Mouse (Mus musculus) heart, embryonic 16.5 days (tissue): ENCODE measurements around the gene Tmem50b. TPM values are rescaled to one million over a fixed set of nuclear protein-coding genes. Genes with fewer than 3 reads are reported as not detected.
A peak's percentile ranks its signal among the peaks of the same experiment; 100 is the strongest.

Experiments used
- ATAC-seq: fragments of 200-750 bp; cut with Nextera tagmentation; replicated peaks from 2 replicates; pipeline ENCODE4 v1.8.0; 2017; ENCODE audit warnings: moderate number of reproducible peaks; ENCODE audit not compliant: insufficient read depth, low FRiP score; ENCODE audit errors: extremely low read depth
- H3K27ac ChIP-seq: fragments of 300-500 bp; sonication (generic); 2 replicates; pipeline ENCODE4 v1.5.1; 2014; ENCODE audit warnings: mild to moderate bottlenecking, low read length, control low read depth, moderate library complexity
- H3K27me3 ChIP-seq: fragments of 300-500 bp; sonication (generic); 2 replicates; pipeline ENCODE4 v1.6.1; 2014; ENCODE audit warnings: low read length, mixed read lengths; ENCODE audit not compliant: control insufficient read depth, insufficient read depth
- H3K36me3 ChIP-seq: fragments of 300-500 bp; sonication (generic); 2 replicates; pipeline ENCODE4 v1.6.1; 2014; ENCODE audit not compliant: control insufficient read depth, insufficient read depth
- H3K4me1 ChIP-seq: fragments of 300-500 bp; sonication (generic); 2 replicates; pipeline ENCODE4 v1.6.1; 2014; ENCODE audit warnings: low read length, mixed read lengths; ENCODE audit not compliant: control insufficient read depth, insufficient read depth
- H3K4me2 ChIP-seq: fragments of 300-500 bp; sonication (generic); 2 replicates; pipeline ENCODE4 v1.6.1; 2014; ENCODE audit warnings: low read depth, mild to moderate bottlenecking, control low read depth, low read length
- H3K4me3 ChIP-seq: fragments of 300-500 bp; sonication (generic); 2 replicates; pipeline ENCODE4 v1.5.1; 2014; ENCODE audit warnings: mild to moderate bottlenecking, control low read depth, low read length
- H3K9ac ChIP-seq: fragments of 300-500 bp; sonication (generic); 2 replicates; pipeline ENCODE4 v1.6.1; 2014; ENCODE audit warnings: low read length, control low read depth
- H3K9me3 ChIP-seq: fragments of 300-500 bp; sonication (generic); replicated peaks from 2 replicates; pipeline ENCODE4 v1.6.1; 2016; ENCODE audit warnings: low read length; ENCODE audit not compliant: control insufficient read depth
- WGBS: fragments of 180-500 bp; shearing (Covaris S2); extraction: QIAGEN DNeasy Blood & Tissue Kit; methylation state at CpG from one replicate; pipeline ENCODE4 v1.1.7; 2014; 5-methylcytosine and 5-hydroxymethylcytosine counted together
- polyA plus RNA-seq: library from polyadenylated mRNA; unstranded; fragments of >200 nt; fragmentation: Nextera tagmentation; extraction: Ambion mirVana; gene quantifications from 2 replicates; pipeline ENCODE4 v1.2.1, GENCODE M21; 2015

The Tmem50b gene
- polyA plus RNA-seq, 1 experiment from 2014 or later: 74.5 TPM

DNA sequence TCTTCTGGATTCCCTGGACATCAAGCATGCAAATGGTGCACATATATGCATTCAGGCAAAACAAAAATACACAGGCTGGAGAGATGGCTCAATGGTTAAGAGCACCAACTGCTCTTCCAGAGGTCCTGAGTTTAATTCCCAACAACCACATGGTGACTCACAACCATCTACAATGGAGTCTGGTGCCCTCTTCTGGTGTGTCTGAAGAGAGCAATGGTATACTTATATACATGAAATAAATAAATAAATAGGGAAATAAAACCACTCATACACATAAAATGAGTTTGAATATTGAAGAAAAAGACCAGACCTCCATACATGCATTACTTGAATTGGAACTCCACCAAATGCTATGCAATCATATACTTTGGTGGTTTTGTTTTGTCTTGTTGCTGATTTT lies 1.6 kb upstream of the Tmem50b start:
- Histone ChIP-seq H3K4me2 (no peak overlapping the region), H3K27ac (no peak overlapping the region), H3K4me1 (peaks cover 9% of the 10 kb centered on the region), H3K9ac (no peak overlapping the region), H3K4me3 (no peak overlapping the region), H3K36me3 (no peaks in the 10 kb centered on the region), H3K9me3 (no peaks in the 10 kb centered on the region), H3K27me3 (no peaks in the 10 kb centered on the region)
- no peak for ATAC-seq

DNA sequence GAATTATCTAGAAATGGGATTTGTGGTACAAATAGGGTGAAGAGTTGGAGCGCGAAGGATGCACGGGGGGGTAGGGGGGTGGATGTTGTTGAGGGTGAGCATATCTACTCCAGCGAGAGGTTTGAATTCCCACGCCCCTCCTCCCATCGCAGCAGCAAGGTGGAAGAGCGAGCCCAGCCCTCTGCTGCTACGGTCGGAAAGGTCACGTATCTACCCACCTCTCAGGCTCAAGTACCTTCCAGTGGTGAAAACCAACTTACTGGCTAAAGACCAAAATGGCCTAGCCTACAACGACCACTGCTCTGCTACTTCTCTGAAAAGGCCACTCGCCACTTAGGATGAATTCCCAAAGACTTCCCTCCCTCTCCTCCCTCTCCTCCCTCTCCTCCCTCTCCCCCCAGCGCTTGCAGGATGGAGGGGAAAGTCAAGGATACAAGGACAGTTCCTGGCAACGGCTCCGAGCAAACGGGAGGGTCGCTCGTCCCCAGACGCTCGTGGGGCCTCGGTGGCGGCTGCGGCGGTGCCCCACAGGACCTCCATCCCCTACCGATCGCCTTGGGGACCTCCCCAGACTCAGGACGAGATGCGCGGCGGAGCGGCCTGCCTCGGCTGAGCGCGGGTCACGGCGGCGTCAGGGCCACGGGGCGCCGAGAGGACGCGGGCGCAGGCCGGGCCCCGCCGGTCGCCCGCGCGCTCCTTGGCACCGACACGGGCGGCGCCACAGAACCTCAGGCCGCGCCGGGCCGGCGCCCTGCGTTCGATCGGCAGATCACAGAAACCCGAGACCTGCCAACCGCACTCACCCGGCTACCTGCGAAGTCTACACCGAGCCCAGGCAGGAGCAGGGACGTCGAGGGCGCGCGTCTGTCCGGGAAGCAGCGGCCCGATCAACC lies 575 bp downstream of the Tmem50b start:
- Histone ChIP-seq H3K4me1 (peaks cover 9% of the 10 kb centered on the region), H3K36me3 (no peaks in the 10 kb centered on the region), H3K4me3 (peak overlapping the region; percentile 89), H3K9me3 (no peaks in the 10 kb centered on the region), H3K27me3 (no peaks in the 10 kb centered on the region), H3K27ac (peak overlapping the region; percentile 76), H3K9ac (peak overlapping the region; percentile 88), H3K4me2 (peak overlapping the region; percentile 95)
- under 1% methylated on average over 75 of the region's 75 CpGs for WGBS
- ATAC-seq: peak; percentile 53

DNA sequence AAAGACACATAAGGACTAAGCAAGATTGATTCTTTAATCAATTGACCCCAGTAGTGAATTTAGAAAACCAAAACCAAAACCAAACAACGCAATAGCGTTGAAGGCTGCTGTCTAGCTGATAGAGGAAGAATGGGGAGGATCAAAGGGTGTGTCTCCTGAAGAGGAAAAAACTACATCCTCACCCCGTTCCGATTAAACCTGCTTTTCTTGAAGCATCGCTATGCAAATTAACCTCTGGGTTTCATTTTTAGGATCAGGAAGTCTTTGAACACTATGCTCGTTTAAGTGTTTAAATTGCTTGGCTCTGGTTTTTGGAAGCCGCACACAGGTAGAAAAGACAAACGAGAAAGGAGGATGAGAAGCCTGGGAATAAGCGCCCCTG lies 1.2 kb downstream of the Tmem50b start:
- Histone ChIP-seq H3K27ac (no peak overlapping the region), H3K4me2 (peak overlapping the region; percentile 95), H3K27me3 (no peaks in the 10 kb centered on the region), H3K4me3 (peak overlapping the region; percentile 89), H3K9ac (peak overlapping the region; percentile 42), H3K36me3 (no peaks in the 10 kb centered on the region), H3K9me3 (no peaks in the 10 kb centered on the region), H3K4me1 (peaks cover 9% of the 10 kb centered on the region)
- no peak for ATAC-seq
- 19% methylated on average over 9 of the region's 9 CpGs for WGBS

DNA sequence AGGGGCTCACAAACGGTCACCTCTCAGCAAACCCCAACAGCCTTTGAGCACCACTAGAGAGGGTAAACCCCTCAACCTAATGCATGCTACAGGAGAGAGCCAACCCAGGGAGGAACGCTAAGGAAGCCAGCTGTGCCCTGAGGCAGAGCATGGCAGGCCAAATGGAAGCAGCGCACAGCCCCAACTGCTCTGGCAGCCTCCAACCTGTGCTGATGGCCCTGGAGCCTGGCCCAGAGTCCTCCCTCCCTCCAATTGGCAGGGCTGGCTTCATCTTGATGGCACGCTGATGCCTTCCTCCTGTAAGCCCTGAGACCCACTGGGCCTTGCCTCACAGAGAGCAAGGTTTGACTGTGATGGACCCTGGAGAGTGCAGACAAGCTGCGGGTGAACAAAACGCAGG lies 2.5 kb downstream of the Tmem50b start:
- no peaks in the 10 kb centered on the region for H3K27me3 ChIP-seq
- 86% methylated on average over 6 of the region's 6 CpGs for WGBS

DNA sequence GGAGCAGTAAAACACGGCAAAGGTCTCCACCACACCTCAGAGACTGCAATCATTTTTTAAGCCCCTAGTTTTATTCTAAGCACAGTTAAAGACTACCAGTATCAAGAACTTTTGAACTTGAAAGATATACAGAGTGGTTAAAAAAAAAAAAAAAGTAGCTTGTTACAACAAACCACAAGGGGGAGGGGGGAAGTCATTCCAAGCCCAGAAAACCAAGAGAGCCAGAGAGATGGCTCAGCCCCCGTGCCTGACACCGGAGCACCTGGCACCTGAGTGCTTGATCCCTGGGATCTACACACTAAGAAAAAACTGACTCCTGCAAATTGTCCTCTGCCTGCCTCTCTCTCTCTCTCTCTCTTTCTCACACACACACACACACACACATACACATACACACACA lies 4.3 kb downstream of the Tmem50b start:
- H3K4me3 ChIP-seq: no peak overlapping the region
- no peak overlapping the region for H3K4me2 ChIP-seq
- WGBS: 59% methylated on average over 3 of the region's 3 CpGs
- no peak overlapping the region for H3K9ac ChIP-seq
- H3K27me3 ChIP-seq: no peaks in the 10 kb centered on the region
- H3K36me3 ChIP-seq: no peaks in the 10 kb centered on the region
- no peaks in the 10 kb centered on the region for H3K9me3 ChIP-seq
- no peak for ATAC-seq
- no peak overlapping the region; the same call in 1 of the 2 replicates for H3K27ac ChIP-seq
- H3K4me1 ChIP-seq: peaks cover 9% of the 10 kb centered on the region

More for the DNA sequence above, 2.5 kb downstream of the Tmem50b start:
- H3K9ac ChIP-seq: peak overlapping the region; percentile 23; the same call in 1 of the 2 replicates
- no peaks in the 10 kb centered on the region for H3K9me3 ChIP-seq
- H3K27ac ChIP-seq: no peak overlapping the region
- no peaks in the 10 kb centered on the region for H3K36me3 ChIP-seq
- no peak overlapping the region for H3K4me3 ChIP-seq
- H3K4me1 ChIP-seq: peaks cover 9% of the 10 kb centered on the region
- H3K4me2 ChIP-seq: no peak overlapping the region
- no peak for ATAC-seq

DNA sequence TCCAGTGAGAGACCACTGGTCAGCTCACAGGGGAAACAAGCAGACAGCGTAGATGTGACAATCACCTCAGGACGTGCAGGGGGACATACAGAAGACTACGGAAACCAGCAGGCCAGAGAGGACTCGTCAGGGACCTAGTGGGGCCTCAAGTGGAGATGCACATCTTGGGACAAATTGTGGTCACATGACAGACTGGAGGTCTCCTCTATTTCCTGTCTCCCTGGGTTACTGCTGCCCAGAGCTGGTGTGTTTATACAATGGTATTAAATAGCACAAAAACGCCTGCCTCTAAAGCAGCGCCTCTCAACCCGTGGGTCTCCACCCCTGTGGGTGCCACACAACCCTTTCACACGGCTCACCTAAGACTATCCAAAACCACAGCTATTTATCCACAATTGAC lies 5.4 kb downstream of the Tmem50b start:
- 66% methylated on average over 8 of the region's 8 CpGs for WGBS
- no peaks in the 10 kb centered on the region for H3K36me3 ChIP-seq
- no peak overlapping the region for H3K4me3 ChIP-seq
- H3K9me3 ChIP-seq: no peaks in the 10 kb centered on the region
- no peak overlapping the region for H3K27ac ChIP-seq
- H3K4me1 ChIP-seq: peaks cover 6% of the 10 kb centered on the region
- no peak overlapping the region for H3K4me2 ChIP-seq
- H3K27me3 ChIP-seq: no peaks in the 10 kb centered on the region
- H3K9ac ChIP-seq: no peak overlapping the region
- no peak for ATAC-seq

DNA sequence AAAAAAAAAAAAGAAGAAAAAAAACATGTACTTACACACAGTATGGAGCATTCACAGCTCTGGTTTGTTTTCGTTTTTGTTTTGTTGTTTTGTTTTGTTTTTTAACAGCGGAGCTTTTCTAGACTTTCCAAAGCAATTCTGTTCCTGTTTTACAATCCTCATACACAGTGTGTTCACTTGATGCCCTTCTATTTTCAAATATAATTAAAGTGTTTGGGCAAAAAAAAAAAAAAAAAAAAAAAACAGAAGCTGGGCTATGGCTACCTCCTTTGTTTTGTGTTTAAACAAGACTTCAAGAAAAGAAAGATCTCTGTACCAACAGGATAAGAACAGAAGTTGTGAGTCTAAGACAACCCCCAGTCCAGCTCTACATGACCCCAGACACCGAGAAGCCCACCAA lies 8.9 kb downstream of the Tmem50b start:
- no peak overlapping the region for H3K9ac ChIP-seq
- H3K27me3 ChIP-seq: no peaks in the 10 kb centered on the region
- no peaks in the 10 kb centered on the region for H3K4me1 ChIP-seq
- peaks cover 6% of the 10 kb centered on the region; the same call in 1 of the 2 replicates for H3K36me3 ChIP-seq
- H3K4me3 ChIP-seq: no peak overlapping the region
- WGBS: 84% methylated on average over 3 of the region's 3 CpGs
- no peak overlapping the region for H3K4me2 ChIP-seq
- H3K9me3 ChIP-seq: no peaks in the 10 kb centered on the region
- H3K27ac ChIP-seq: no peak overlapping the region
- ATAC-seq: no peak

DNA sequence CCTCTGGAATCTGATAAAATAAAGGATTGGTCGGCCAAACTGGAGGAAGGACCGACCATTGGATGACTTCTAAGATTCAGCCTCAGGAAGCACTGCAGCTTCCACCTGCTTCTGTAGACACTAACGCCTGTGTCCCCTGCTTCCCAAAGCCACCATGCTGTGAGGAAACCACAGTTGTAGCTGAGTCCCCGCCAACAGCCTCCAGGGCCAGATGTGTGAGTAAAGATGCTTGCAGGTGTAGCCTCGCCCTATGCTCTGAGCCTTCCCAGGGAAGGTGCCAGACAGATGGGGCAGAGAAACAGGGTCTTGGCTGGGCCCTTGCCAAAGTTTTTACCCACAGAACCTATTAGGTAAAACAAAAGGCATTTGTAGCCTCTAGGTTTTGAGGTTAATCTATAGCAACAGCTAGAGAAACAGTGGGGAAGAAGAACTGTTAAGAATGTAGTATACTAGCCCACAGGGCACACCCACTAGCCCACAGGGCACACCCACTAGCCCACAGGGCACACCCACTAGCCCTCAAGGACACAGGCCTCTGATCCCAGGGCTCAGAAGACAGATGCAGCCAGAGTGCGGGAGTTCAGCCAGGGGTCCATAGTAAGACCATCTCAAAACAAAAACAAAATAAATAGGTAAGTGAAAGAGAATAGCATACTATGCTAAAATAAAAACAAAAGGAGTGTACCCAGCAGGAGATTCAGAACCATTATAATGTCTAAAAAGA lies 9.7 kb downstream of the Tmem50b start:
- 61% methylated on average over 6 of the region's 6 CpGs for WGBS

DNA sequence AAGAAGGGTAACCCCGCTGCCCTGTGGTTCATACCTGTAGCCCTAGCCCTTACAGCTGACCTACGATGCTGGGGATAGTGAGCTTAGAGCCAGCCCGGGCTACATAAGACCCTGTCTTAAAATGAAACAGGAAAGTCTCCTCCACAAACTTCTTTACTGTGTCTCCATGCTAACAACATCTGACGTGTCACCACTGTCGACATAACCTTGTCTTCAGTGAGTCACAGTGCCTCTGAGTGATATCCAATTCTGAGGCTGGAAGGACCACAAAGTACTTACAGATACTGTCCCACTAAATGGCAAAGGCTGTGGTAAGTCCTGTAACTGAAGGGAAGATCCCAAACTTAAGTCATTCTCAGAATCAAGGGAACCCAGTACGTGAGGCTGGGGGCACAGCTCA lies 11.4 kb downstream of the Tmem50b start:
- WGBS: 85% methylated on average over 6 of the region's 6 CpGs

More for the DNA sequence above, 9.7 kb downstream of the Tmem50b start:
- Histone ChIP-seq H3K9me3 (no peaks in the 10 kb centered on the region), H3K36me3 (peaks cover 6% of the 10 kb centered on the region; the same call in 1 of the 2 replicates), H3K4me3 (no peak overlapping the region), H3K4me1 (no peaks in the 10 kb centered on the region), H3K27me3 (no peaks in the 10 kb centered on the region), H3K4me2 (no peak overlapping the region), H3K9ac (no peak overlapping the region), H3K27ac (no peak overlapping the region; the same call in 1 of the 2 replicates)
- no peak for ATAC-seq

More for the DNA sequence above, 11.4 kb downstream of the Tmem50b start:
- H3K9ac ChIP-seq: no peak overlapping the region
- no peak for ATAC-seq
- H3K4me1 ChIP-seq: no peaks in the 10 kb centered on the region
- H3K9me3 ChIP-seq: no peaks in the 10 kb centered on the region
- H3K4me3 ChIP-seq: no peak overlapping the region
- H3K27ac ChIP-seq: no peak overlapping the region
- H3K4me2 ChIP-seq: no peak overlapping the region
- peaks cover 9% of the 10 kb centered on the region; the same call in 1 of the 2 replicates for H3K36me3 ChIP-seq
- H3K27me3 ChIP-seq: no peaks in the 10 kb centered on the region
